Mouse (Mus musculus) megakaryocyte, embryonic 14.5 days (primary cell): ENCODE measurements around the gene Sf3b3.

Source experiments
- FLI1 ChIP-seq: IDR thresholded peaks from 2 replicates; pipeline ENCODE4 v1.6.1; 2012; ENCODE audit warnings: low read length, inconsistent platforms, mixed read lengths
- GATA1 ChIP-seq: IDR thresholded peaks from 3 replicates; pipeline ENCODE4 v1.6.1; 2012; ENCODE audit warnings: mixed read lengths, low read length, inconsistent platforms, borderline replicate concordance

GRCm38 (mm10) chr8:110895812-110896211 lies 49.2 kb upstream of the Sf3b3 start:
- TF ChIP-seq FLI1 (no peak), GATA1 (no peak)
